ENCODE assay signal across 17 mouse cellular contexts in the genomic region with DNA sequence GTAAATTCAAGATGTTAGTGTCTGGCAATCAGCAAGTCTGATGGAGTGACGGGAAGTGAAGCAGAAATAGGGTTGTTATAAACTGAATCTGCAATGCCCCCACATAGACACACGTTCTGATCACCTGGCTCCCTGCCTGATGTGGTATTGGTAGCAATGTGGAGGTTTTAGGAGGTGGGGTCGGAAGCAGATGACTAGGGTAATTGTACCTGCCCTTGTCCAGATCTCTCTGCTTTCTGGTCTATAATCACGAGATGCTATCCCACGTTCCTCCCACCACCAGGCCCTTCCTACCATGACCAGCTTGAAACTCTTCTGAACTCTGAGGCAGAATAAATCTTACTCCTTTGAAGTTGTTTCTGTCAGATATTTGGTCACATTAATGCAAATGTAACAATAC. TPM values are rescaled to one million over a fixed set of nuclear protein-coding genes. Genes with fewer than 3 reads are reported as not detected.
DNase-seq lines count a peak whose midpoint lies in the region; ATAC-seq and TF ChIP-seq lines count a peak whose summit lies in the region.
"Had no signal": no experiment of that assay in that cellular context is flagged by ENCODE, and none has a peak within 500 bp of the region (broad histone marks: within the 10 kb centered on the region; RNA-seq: fewer than 3 reads in every experiment).

No protein-coding gene starts in this region.

- TF ChIP-seq CTCF in heart, postnatal 0 days (IDR thresholded peaks at IDR 0.05; ENCODE audit: low read depth), result no peak
- no peak for TF ChIP-seq CTCF in heart, adult 2 months (IDR thresholded peaks at IDR 0.05)
- no peak for TF ChIP-seq CTCF in lung, postnatal 0 days (IDR thresholded peaks at IDR 0.05)

- H3K27ac ChIP-seq in heart, postnatal 0 days (ENCODE audit: low read depth), result 0 out of 2 replicates have a peak overlapping the region, but pooled peaks have one; percentile 1
- H3K27ac ChIP-seq in heart, adult 2 months, result no peak overlapping the region
- peak overlapping the region; percentile 70 for H3K27ac ChIP-seq in lung, postnatal 0 days (ENCODE audit: low read length)
- H3K27ac ChIP-seq in intestine, embryonic 16.5 days (ENCODE audit: low read length), result peak overlapping the region; percentile 14; the same call in 1 of the 2 replicates
- peak overlapping the region; percentile 85 for H3K27ac ChIP-seq in stomach, embryonic 16.5 days (ENCODE audit: low read length)
- H3K27ac ChIP-seq: neural tube, embryonic 12.5 days had no signal

- H3K4me3 ChIP-seq in heart, postnatal 0 days (ENCODE audit: low read depth, low read length), result no peak overlapping the region
- no peak overlapping the region for H3K4me3 ChIP-seq in heart, adult 2 months
- no peak overlapping the region for H3K4me3 ChIP-seq in lung, postnatal 0 days (ENCODE audit: low read depth, low read length)
- no peak overlapping the region for H3K4me3 ChIP-seq in intestine, embryonic 16.5 days (ENCODE audit: low read length)
- H3K4me3 ChIP-seq in stomach, embryonic 16.5 days (replicated peaks; ENCODE audit: low read length), result no peak overlapping the region
- H3K4me3 ChIP-seq: erythroblast, embryonic 14.5 days; neural tube, embryonic 12.5 days had no signal

- intact Hi-C loops in heart, adult 2 months (cut with DNase I), result no loop called here

- 92% methylated on average over 5 of the region's 5 CpGs for WGBS in heart, postnatal 0 days
- 82% methylated on average over 5 of the region's 5 CpGs for WGBS in heart, adult 2 months
- WGBS in lung, postnatal 0 days, result 75% methylated on average over 5 of the region's 5 CpGs
- WGBS in intestine, embryonic 16.5 days, result 82% methylated on average over 5 of the region's 5 CpGs
- WGBS in stomach, embryonic 16.5 days, result 74% methylated on average over 5 of the region's 5 CpGs

- H3K9ac ChIP-seq in heart, postnatal 0 days (replicated peaks; ENCODE audit: low read depth, low read length), result no peak overlapping the region
- no peak overlapping the region for H3K9ac ChIP-seq in heart, adult 2 months (ENCODE audit: low read depth, low read length)
- H3K9ac ChIP-seq in lung, postnatal 0 days (replicated peaks; ENCODE audit: low read depth), result no peak overlapping the region
- H3K9ac ChIP-seq in intestine, embryonic 16.5 days (ENCODE audit: low read depth, low read length), result no peak overlapping the region
- H3K9ac ChIP-seq in stomach, embryonic 16.5 days (ENCODE audit: low read length), result no peak overlapping the region
- H3K9ac ChIP-seq: neural tube, embryonic 12.5 days had no signal

- H3K79me2 ChIP-seq in heart, adult 2 months (replicated peaks; ENCODE audit: control insufficient read depth, insufficient read depth, low read length), result no peaks in the 10 kb centered on the region

- H3K27me3 ChIP-seq in heart, postnatal 0 days (ENCODE audit: control insufficient read depth, insufficient read depth, low read length), result no peaks in the 10 kb centered on the region
- H3K27me3 ChIP-seq in heart, adult 2 months (ENCODE audit: control insufficient read depth, insufficient read depth, low read length), result no peaks in the 10 kb centered on the region
- no peaks in the 10 kb centered on the region for H3K27me3 ChIP-seq in lung, postnatal 0 days (replicated peaks; ENCODE audit: insufficient read depth, low read length)
- no peaks in the 10 kb centered on the region for H3K27me3 ChIP-seq in intestine, embryonic 16.5 days (replicated peaks; ENCODE audit: control insufficient read depth, insufficient read depth, low read length)
- no peaks in the 10 kb centered on the region for H3K27me3 ChIP-seq in stomach, embryonic 16.5 days (ENCODE audit: control insufficient read depth, insufficient read depth, low read length)
- H3K27me3 ChIP-seq: neural tube, embryonic 12.5 days had no signal

- no peak for TF ChIP-seq POLR2A in heart, adult 2 months (IDR thresholded peaks at IDR 0.05; ENCODE audit: insufficient read depth, low read depth, low read length)

- no peak for ATAC-seq in heart, postnatal 0 days (ENCODE audit: insufficient read depth, low read depth)
- no peak for ATAC-seq in lung, postnatal 0 days
- ATAC-seq in intestine, embryonic 16.5 days, result peak; percentile 13; the same call in 1 of the 2 replicates
- ATAC-seq in stomach, embryonic 16.5 days (ENCODE audit: insufficient read depth, low FRiP score), result no peak
- ATAC-seq: activated CD4-positive, CD25-positive, alpha-beta regulatory T cell, adult 4 months had no signal

- H3K4me2 ChIP-seq in heart, postnatal 0 days (ENCODE audit: low read depth, low read length), result no peak overlapping the region
- H3K4me2 ChIP-seq in lung, postnatal 0 days (replicated peaks; ENCODE audit: low read depth, low read length), result no peak overlapping the region
- H3K4me2 ChIP-seq in intestine, embryonic 16.5 days (ENCODE audit: low read depth, low read length), result no peak overlapping the region
- no peak overlapping the region for H3K4me2 ChIP-seq in stomach, embryonic 16.5 days (ENCODE audit: low read depth, low read length)
- H3K4me2 ChIP-seq: neural tube, embryonic 12.5 days had no signal

- no peaks in the 10 kb centered on the region; the same call in 1 of the 2 replicates for H3K4me1 ChIP-seq in heart, postnatal 0 days (ENCODE audit: control insufficient read depth, insufficient read depth)
- H3K4me1 ChIP-seq in heart, adult 2 months (ENCODE audit: control insufficient read depth, insufficient read depth, low read length), result peaks cover 6% of the 10 kb centered on the region
- no peaks in the 10 kb centered on the region for H3K4me1 ChIP-seq in lung, postnatal 0 days (ENCODE audit: insufficient read depth, low read depth, low read length)
- H3K4me1 ChIP-seq in intestine, embryonic 16.5 days (ENCODE audit: control insufficient read depth, insufficient read depth, low read length), result peaks cover 11% of the 10 kb centered on the region
- peaks cover 11% of the 10 kb centered on the region for H3K4me1 ChIP-seq in stomach, embryonic 16.5 days (ENCODE audit: control insufficient read depth, insufficient read depth, low read length)
- H3K4me1 ChIP-seq: neural tube, embryonic 12.5 days had no signal

- H3K36me3 ChIP-seq in heart, postnatal 0 days (replicated peaks; ENCODE audit: control insufficient read depth, insufficient read depth, low read length), result no peaks in the 10 kb centered on the region
- H3K36me3 ChIP-seq in heart, adult 2 months (ENCODE audit: control insufficient read depth, insufficient read depth, low read length), result no peaks in the 10 kb centered on the region
- no peaks in the 10 kb centered on the region for H3K36me3 ChIP-seq in lung, postnatal 0 days (ENCODE audit: insufficient read depth, low read length)
- no peaks in the 10 kb centered on the region for H3K36me3 ChIP-seq in intestine, embryonic 16.5 days (ENCODE audit: control insufficient read depth, insufficient read depth, low read length)
- H3K36me3 ChIP-seq in stomach, embryonic 16.5 days (ENCODE audit: control insufficient read depth, insufficient read depth, low read length), result no peaks in the 10 kb centered on the region
- H3K36me3 ChIP-seq: neural tube, embryonic 12.5 days had no signal

- no peak for DNase-seq in heart, postnatal 0 days (ENCODE audit: low spot score)
- no peak for DNase-seq in heart, adult 2 months
- no peak for DNase-seq in lung, postnatal 0 days (ENCODE audit: low spot score)
- DNase-seq in lung, postnatal 36 days, result no peak
- no peak for DNase-seq in adrenal gland, adult (ENCODE audit: inconsistent age in 2 of 2, low spot score in 1 of 2)
- DNase-seq in gastrocnemius, postnatal 10 days, result no peak
- DNase-seq: cerebellum, adult 2 months; right cerebral cortex, postnatal 14 days; thymus, adult 18-20 months had no signal

- H3K9me3 ChIP-seq in heart, postnatal 0 days (replicated peaks; ENCODE audit: control insufficient read depth, low read length), result no peaks in the 10 kb centered on the region
- no peaks in the 10 kb centered on the region for H3K9me3 ChIP-seq in lung, postnatal 0 days (ENCODE audit: low read length)
- no peaks in the 10 kb centered on the region for H3K9me3 ChIP-seq in intestine, embryonic 16.5 days (ENCODE audit: control insufficient read depth, low read length)
- no peaks in the 10 kb centered on the region for H3K9me3 ChIP-seq in stomach, embryonic 16.5 days (replicated peaks; ENCODE audit: control insufficient read depth, low read length)
- H3K9me3 ChIP-seq: neural tube, embryonic 12.5 days had no signal

- no peak for TF ChIP-seq EP300 in heart, postnatal 0 days (IDR thresholded peaks at IDR 0.05; ENCODE audit: low read depth)
- no peak for TF ChIP-seq EP300 in heart, adult 2 months (IDR thresholded peaks at IDR 0.05; ENCODE audit: insufficient read depth, low read depth, low read length)
- TF ChIP-seq EP300 in lung, postnatal 0 days (IDR thresholded peaks at IDR 0.05), result no peak

RNA-seq across cellular contexts. Expression of a gene that starts 45.4 kb away (rescaled TPM):
- total RNA-seq in heart, postnatal 0 days (2014; rRNA removed; ENCODE audit: low replicate concordance), result 1.5 and 6.0 TPM in 2 replicates
- 0.79 and 1.3 TPM in 2 replicates for polyA plus RNA-seq in heart, postnatal 0 days (2015; fragmentation: Nextera tagmentation; extraction: Ambion mirVana)
- not detected for total RNA-seq in heart, adult 2 months (2021)
- polyA plus RNA-seq in heart, adult 2 months (2012; rRNA removed), result 0.38 and 1.1 TPM in 2 replicates
- polyA plus RNA-seq in lung, postnatal 0 days (2015; fragmentation: Nextera tagmentation; extraction: Ambion mirVana), result 45.4 and 48.7 TPM in 2 replicates
- 54.1 and 54.9 TPM in 2 replicates for polyA plus RNA-seq in intestine, embryonic 16.5 days (2015; fragmentation: Nextera tagmentation; extraction: Ambion mirVana)
- 41.5 and 49.4 TPM in 2 replicates for polyA plus RNA-seq in stomach, embryonic 16.5 days (2015; fragmentation: Nextera tagmentation; extraction: Ambion mirVana)
- total RNA-seq in gastrocnemius, postnatal 10 days (2021), result under 1 TPM; 0.18 to 0.33 TPM
- total RNA-seq: gastrocnemius, adult 18-20 months; hematopoietic stem cell, adult 5-6 weeks; left cerebral cortex, postnatal 36 days had no signal
- polyA plus RNA-seq: activated CD4-positive, CD25-positive, alpha-beta regulatory T cell, adult 4 months; erythroblast, embryonic 14.5 days had no signal

Comparison
In these comparisons a context has a peak if more than half of its experiments do, and no peak if none do; other contexts are left out.
1. RNA of a gene that starts 45.4 kb away (polyA plus RNA-seq): 54.1 to 54.9 TPM in intestine, embryonic 16.5 days, 45.4 to 48.7 TPM in lung, postnatal 0 days and 41.5 to 49.4 TPM in stomach, embryonic 16.5 days; 0.38 to 1.1 TPM in heart, adult 2 months and 0.79 to 1.3 TPM in heart, postnatal 0 days; every median in the first group is over 10 times any median in the second.